Comparison of ENCODE assay signal across 10 mouse cellular contexts in genomic region chr1:86510676-86511441, GRCm38 (mm10). TPM values are rescaled to one million over a fixed set of nuclear protein-coding genes. Genes with fewer than 3 reads are reported as not detected.
DNase-seq lines count a peak whose midpoint lies in the region; ATAC-seq and TF ChIP-seq lines count a peak whose summit lies in the region.
"Had no signal": no experiment of that assay in that cellular context is flagged by ENCODE, and none has a peak within 500 bp of the region (broad histone marks: within the 10 kb centered on the region; RNA-seq: fewer than 3 reads in every experiment).

No protein-coding gene starts in this region.

- H3K36me3 ChIP-seq in hindbrain, embryonic 13.5 days: no peaks in the 10 kb centered on the region
- H3K36me3 ChIP-seq in neural tube, embryonic 12.5 days: no peaks in the 10 kb centered on the region

- ATAC-seq in hindbrain, embryonic 13.5 days (ENCODE audit: low FRiP score): peak; percentile 22; the same call in 1 of the 2 replicates
- ATAC-seq in neural tube, embryonic 12.5 days (ENCODE audit: low FRiP score, low read depth): peak; percentile 48; the same call in 1 of the 2 replicates

- WGBS in hindbrain, embryonic 13.5 days: 40% methylated on average over 9 of the region's 9 CpGs
- WGBS in neural tube, embryonic 12.5 days: 52% methylated on average over 9 of the region's 9 CpGs

- DNase-seq in layer of hippocampus, adult 2 months (ENCODE audit: low spot score in 2 of 2): no peak
- no peak for DNase-seq in layer of hippocampus, postnatal 10 days (ENCODE audit: low spot score in 2 of 2)
- DNase-seq in ZHBTc4 (ENCODE audit: low read depth, low spot score): peak; percentile 37
- DNase-seq in kidney, postnatal 10 days: no peak
- no peak for DNase-seq in thymus, postnatal 25 days
- no peak for DNase-seq in cerebellum, postnatal 36 days
- DNase-seq: lung, postnatal 36 days had no signal

- H3K9me3 ChIP-seq in hindbrain, embryonic 13.5 days: no peaks in the 10 kb centered on the region
- no peaks in the 10 kb centered on the region for H3K9me3 ChIP-seq in neural tube, embryonic 12.5 days

- no peak overlapping the region for H3K4me2 ChIP-seq in hindbrain, embryonic 13.5 days
- H3K4me2 ChIP-seq in neural tube, embryonic 12.5 days (replicated peaks): no peak overlapping the region
- H3K4me2 ChIP-seq: heart, embryonic 11.5 days had no signal

- no peak for TF ChIP-seq CTCF in layer of hippocampus, adult 2 months (conservative IDR thresholded peaks at IDR 0.05)

- no peak overlapping the region; the same call in 1 of the 2 replicates for H3K9ac ChIP-seq in hindbrain, embryonic 13.5 days
- no peak overlapping the region for H3K9ac ChIP-seq in neural tube, embryonic 12.5 days

- peaks cover 29% of the 10 kb centered on the region for H3K4me1 ChIP-seq in hindbrain, embryonic 13.5 days (replicated peaks)
- H3K4me1 ChIP-seq in neural tube, embryonic 12.5 days: peaks cover 15% of the 10 kb centered on the region

- H3K27ac ChIP-seq in layer of hippocampus, adult 2 months: 0 out of 2 replicates have a peak overlapping the region, but pooled peaks have one; percentile 10
- H3K27ac ChIP-seq in hindbrain, embryonic 13.5 days: peak overlapping the region; percentile 77
- H3K27ac ChIP-seq in neural tube, embryonic 12.5 days: peak overlapping the region; percentile 32; the same call in 1 of the 2 replicates

- H3K4me3 ChIP-seq in layer of hippocampus, adult 2 months: no peak overlapping the region
- H3K4me3 ChIP-seq in hindbrain, embryonic 13.5 days: no peak overlapping the region
- H3K4me3 ChIP-seq in neural tube, embryonic 12.5 days: no peak overlapping the region

- no peaks in the 10 kb centered on the region for H3K27me3 ChIP-seq in hindbrain, embryonic 13.5 days
- H3K27me3 ChIP-seq in neural tube, embryonic 12.5 days (replicated peaks): no peaks in the 10 kb centered on the region

RNA-seq across cellular contexts. Expression of gene Ptma, which starts 15.7 kb away (rescaled TPM):
- total RNA-seq in layer of hippocampus, adult 2 months (2021): 100 to 1,000 TPM; 478 to 491 TPM
- total RNA-seq in layer of hippocampus, postnatal 10 days (2021): 100 to 1,000 TPM; 617 to 662 TPM
- 2,123 and 2,193 TPM in 2 replicates for polyA plus RNA-seq in hindbrain, embryonic 13.5 days (2015; fragmentation: Nextera tagmentation; extraction: Ambion mirVana)
- 2,887 and 2,907 TPM in 2 replicates for polyA plus RNA-seq in neural tube, embryonic 12.5 days (2016; fragmentation: Nextera tagmentation; extraction: Ambion mirVana)

Comparison
In these comparisons a context has a peak if more than half of its experiments do, and no peak if none do; other contexts are left out.
1. H3K27ac ChIP-seq: peak in every context shown above with its lines; median percentile 77 in hindbrain, embryonic 13.5 days; 32 in neural tube, embryonic 12.5 days; 10 in layer of hippocampus, adult 2 months.